Mouse (Mus musculus) mesoderm, embryonic 11.5 days (tissue): ENCODE data around the gene Itgae.
"Not testable (repeated sequence)": the region's sequence is repeated elsewhere in the genome, so short reads cannot be mapped to it uniquely, and the experiment has no call there.

Source experiments
- DNase-seq: peaks from one replicate; pipeline ENCODE4 v3.0.0-alpha.2; 2012; ENCODE audit warnings: low read depth, low spot score

The Itgae gene

DNA sequence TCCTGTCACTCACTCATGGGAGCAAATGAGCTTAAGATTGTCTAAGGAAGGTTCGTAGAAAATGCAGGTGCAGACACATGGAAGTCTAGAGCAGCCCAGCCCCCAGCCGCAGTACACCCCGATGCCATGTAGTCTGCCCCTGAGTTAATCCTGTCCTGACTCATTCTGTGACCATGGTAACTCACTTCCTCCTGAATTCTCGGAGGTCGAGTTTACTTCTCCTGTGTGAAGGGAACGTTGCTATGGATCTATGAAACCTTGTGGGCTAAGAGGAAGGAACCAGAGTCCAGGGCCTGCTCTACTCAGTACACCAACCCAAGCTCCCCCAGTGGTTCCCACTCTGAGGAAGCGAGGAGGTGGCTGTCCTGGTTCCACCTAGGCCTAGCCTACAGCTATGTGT is 2.5 kb downstream of the Itgae start:
- no peak for DNase-seq

DNA sequence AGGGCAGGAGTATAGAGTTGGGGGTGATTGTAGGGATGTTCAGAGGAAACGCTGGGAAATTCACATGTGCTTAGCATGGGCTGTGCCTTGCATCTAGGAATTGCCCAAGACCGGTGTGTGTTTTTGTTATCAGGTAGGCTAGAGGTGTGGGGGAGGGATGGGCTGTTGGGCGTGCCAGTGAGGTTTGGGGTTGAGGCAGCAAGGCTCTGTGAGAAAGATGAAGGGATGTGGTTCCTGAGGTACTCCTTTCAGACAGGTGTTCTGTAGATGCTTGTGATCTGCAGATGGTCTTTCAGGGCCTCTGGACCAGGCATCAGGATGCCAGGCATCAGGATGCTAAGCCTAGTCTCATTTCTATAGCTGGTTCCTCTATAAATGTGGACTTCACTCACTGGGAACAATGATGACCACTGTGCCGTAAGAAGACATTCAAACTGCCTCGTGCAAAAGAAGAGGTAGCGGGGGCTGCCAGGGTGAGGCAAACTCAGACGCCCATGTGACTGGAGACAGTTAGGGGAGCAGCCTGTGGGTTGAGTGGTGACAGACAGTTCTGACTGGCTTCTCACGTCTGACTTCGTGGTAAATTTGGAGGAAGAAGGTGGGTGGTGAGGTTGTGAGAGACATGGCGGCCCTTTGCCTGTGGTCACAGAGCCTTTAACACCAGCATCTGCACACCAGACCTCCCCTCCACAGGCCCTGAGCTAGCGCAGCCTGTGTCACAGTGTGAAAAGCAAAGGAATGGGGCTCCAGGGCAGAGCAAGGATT is 4.0 kb downstream of the Itgae start:
- DNase-seq: no peak

- DNase-seq: no peak
These were observed 8.5 kb downstream of the Itgae start for GRCm38 (mm10) chr11:73098860-73099259.

GRCm38 (mm10) chr11:73099976-73100750 is 9.8 kb downstream of the Itgae start:
- DNase-seq: no peak

GRCm38 (mm10) chr11:73101308-73101707 is 10.9 kb downstream of the Itgae start:
- DNase-seq: no peak

GRCm38 (mm10) chr11:73105246-73105645 is 14.9 kb downstream of the Itgae start:
- DNase-seq: no peak

GRCm38 (mm10) chr11:73107358-73107757 is 17.0 kb downstream of the Itgae start:
- DNase-seq: not testable (repeated sequence)

- no peak for DNase-seq
These were observed 18.0 kb downstream of the Itgae start for GRCm38 (mm10) chr11:73108195-73108897.

- DNase-seq: no peak
These were observed 18.7 kb downstream of the Itgae start for GRCm38 (mm10) chr11:73108898-73109625.

DNA sequence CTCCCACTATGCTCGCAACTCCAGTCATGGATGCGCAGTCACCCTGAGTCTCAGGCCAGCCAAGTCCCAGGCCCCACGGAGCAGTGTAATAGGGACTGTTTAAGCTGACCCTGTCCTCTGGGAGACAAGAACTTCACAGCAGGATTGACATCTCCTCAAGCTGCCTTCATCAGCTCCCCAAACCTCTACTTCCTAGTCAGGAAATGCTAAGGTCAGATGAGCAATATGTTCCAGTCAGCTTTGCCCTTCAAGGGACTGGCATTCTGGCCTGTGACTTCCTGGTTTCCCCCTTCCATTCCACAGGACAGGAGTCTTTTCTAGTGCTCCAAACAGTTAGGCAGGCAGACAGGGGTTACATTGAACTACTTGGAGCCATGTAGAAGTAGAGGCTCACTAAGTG is 19.6 kb downstream of the Itgae start:
- DNase-seq: no peak

DNA sequence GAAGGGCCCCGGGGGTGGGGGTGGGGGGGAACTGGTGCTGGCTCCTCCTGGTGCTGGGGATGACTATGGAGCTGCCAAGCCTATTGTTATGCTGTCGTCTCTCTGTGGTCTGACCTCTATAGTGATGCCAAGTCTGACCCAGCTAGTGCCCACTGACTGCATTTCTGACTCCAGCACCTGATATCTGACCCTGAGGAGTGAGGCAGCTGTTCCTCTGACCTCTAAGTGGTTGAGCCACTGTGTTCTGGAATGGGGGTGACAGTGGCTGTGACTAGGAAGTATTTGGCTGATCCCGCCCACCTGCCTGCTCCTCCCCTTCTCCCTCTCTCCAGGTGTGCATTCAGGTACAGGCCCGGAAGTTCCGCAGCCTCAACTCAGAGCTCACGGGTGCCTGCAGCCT is 21.0 kb downstream of the Itgae start:
- DNase-seq: no peak

GRCm38 (mm10) chr11:73126495-73126894 is 36.1 kb downstream of the Itgae start:
- DNase-seq: no peak

DNA sequence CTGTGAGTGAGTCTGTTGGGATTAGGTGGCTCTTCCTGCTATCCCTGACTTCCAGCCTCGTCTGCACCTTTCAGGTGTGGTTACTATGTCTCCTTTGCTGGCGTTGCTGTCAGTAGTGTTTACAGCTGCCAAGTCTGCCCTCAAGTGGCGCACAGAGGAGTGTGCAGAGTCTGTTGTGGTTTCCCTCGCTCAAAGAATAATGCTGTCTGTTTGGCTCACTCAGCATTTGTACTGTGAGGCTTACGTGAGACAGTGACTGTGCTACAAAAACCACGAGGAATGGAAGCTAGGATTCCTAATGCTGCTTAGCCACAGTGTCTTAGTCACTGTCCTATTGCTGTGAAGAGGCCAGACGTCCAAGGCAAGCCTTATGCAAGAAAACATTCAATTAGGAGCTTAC is 40.6 kb downstream of the Itgae start:
- no peak for DNase-seq

DNA sequence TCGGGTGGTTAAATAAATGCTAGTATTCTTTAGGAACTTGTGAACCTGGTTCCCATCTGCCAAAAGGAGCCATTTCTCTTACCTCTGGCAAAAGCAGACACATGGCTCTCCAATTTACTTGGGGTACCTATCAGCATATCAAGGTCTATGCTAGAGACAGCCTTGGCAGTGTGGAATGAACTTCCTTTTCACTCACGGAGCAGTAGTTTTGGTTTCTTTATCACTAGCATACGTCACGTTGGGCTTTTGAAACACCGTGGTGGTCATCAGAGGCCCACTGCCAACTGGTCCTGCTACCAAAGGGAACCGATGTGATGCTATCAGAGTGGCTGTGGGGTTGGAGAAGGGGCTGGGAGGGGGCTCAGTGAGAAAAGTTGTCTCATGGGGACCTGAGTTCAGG is 42.6 kb downstream of the Itgae start:
- DNase-seq: no peak

GRCm38 (mm10) chr11:73134222-73134621 is 43.8 kb downstream of the Itgae start:
- DNase-seq: no peak

DNA sequence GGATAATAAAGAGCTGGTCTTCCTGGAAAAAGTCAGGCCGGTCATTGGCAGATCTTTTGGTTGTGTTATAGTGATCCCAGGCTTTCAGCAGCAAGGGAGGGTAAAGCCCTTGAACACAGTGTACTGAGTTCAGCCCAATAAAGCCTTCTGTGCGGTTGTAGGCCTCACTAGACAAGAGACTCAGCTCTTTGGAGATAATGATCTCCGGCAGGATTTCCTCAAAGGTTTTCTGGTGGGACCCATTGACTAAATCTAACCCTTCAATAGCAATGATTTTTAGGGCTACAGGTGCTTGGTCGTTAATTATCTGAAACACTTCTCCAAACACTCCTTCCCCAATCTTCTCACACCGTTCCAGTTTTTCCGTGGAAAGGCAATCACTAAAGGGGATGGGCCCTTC is 46.2 kb downstream of the Itgae start:
- no peak for DNase-seq

GRCm38 (mm10) chr11:73137116-73137515 is 46.7 kb downstream of the Itgae start:
- no peak for DNase-seq

GRCm38 (mm10) chr11:73137591-73138501 is 47.5 kb downstream of the Itgae start, which contains the start of gene Haspin:
Haspin (minus strand) TSS chr11:73138294.
- peak; percentile 94 for DNase-seq

GRCm38 (mm10) chr11:73144261-73144681 is 53.9 kb downstream of the Itgae start:
- DNase-seq: no peak
